Mouse (Mus musculus) heart, adult 18-20 months (tissue): ENCODE measurements around the gene Fam84b. TPM values are rescaled to one million over a fixed set of nuclear protein-coding genes. Genes with fewer than 3 reads are reported as not detected.

Experiments used
- DNase-seq, 2 experiments: peaks; one replicate each; pipeline ENCODE4 v3.0.0; 2021 to 2022; ENCODE audit warnings: mixed read lengths in 1 of 2
- total RNA-seq, 2 experiments: library from RNA; stranded (reverse); gene quantifications; 2 replicates each; pipeline ENCODE4 v1.2.3; 2021

Fam84b gene
- total RNA-seq, 2 experiments from 2014 or later = 5.1 to 5.7 TPM

GRCm38 (mm10) chr15:60833476-60834218, 19.9 kb downstream of the Fam84b start:
- no peak for DNase-seq

- no peak for DNase-seq
Measured at GRCm38 (mm10) chr15:60832586-60832985, 21.0 kb downstream of the Fam84b start.

- DNase-seq = no peak
Measured at GRCm38 (mm10) chr15:60826226-60826625, 27.4 kb downstream of the Fam84b start.

GRCm38 (mm10) chr15:60824751-60825227, 28.8 kb downstream of the Fam84b start:
- DNase-seq = peak; percentile 94 to 95

GRCm38 (mm10) chr15:60823870-60824709, 29.5 kb downstream of the Fam84b start:
- peak in 1 of 2 experiments; percentile 48 for DNase-seq

- DNase-seq = peak; percentile 30 to 65
Measured at GRCm38 (mm10) chr15:60823620-60823869, 30.0 kb downstream of the Fam84b start.

GRCm38 (mm10) chr15:60822803-60823619, 30.6 kb downstream of the Fam84b start:
- peak; percentile 73 to 79 for DNase-seq

- peak in 1 of 2 experiments; percentile 34 for DNase-seq
Measured at GRCm38 (mm10) chr15:60822101-60822802, 31.3 kb downstream of the Fam84b start.

- DNase-seq = no peak
Measured at GRCm38 (mm10) chr15:60818500-60818899, 35.1 kb downstream of the Fam84b start.

- no peak for DNase-seq
Measured at GRCm38 (mm10) chr15:60816478-60816877, 37.1 kb downstream of the Fam84b start.

GRCm38 (mm10) chr15:60814542-60814941, 39.0 kb downstream of the Fam84b start:
- no peak for DNase-seq

GRCm38 (mm10) chr15:60793041-60793673, 60.4 kb downstream of the Fam84b start:
- DNase-seq = no peak

GRCm38 (mm10) chr15:60789084-60789483, 64.5 kb downstream of the Fam84b start:
- DNase-seq = no peak

- no peak for DNase-seq
Measured at GRCm38 (mm10) chr15:60783761-60784160, 69.8 kb downstream of the Fam84b start.

GRCm38 (mm10) chr15:60779531-60779973, 74.0 kb downstream of the Fam84b start:
- DNase-seq = peak; percentile 22 to 32

GRCm38 (mm10) chr15:60779063-60779462, 74.5 kb downstream of the Fam84b start:
- DNase-seq = no peak

Other genes starting within 250 kb of the Fam84b start
- not detected for gene A1bg, start 69.2 kb upstream of the Fam84b start, total RNA-seq